Mouse (Mus musculus): Measurements from ENCODE around the gene Tead4. TPM values are rescaled to one million over a fixed set of nuclear protein-coding genes. Genes with fewer than 3 reads are reported as not detected.

Gene Tead4
- polyA plus RNA-seq, 1 experiment from 2014 or later = 5.5 TPM

- Histone ChIP-seq H3K4me1 (replicated peaks; ENCODE audit: control insufficient read depth, insufficient read depth, low read length) (no peaks in the 10 kb centered on the region), H3K9me3 (ENCODE audit: control insufficient read depth, low read length) (no peaks in the 10 kb centered on the region), H3K9ac (ENCODE audit: low read length) (no peak overlapping the region), H3K4me3 (ENCODE audit: low read length) (no peak overlapping the region), H3K36me3 (ENCODE audit: control insufficient read depth, insufficient read depth, low read length) (no peaks in the 10 kb centered on the region), H3K27me3 (ENCODE audit: control insufficient read depth, insufficient read depth, low read depth, low read length) (no peaks in the 10 kb centered on the region), H3K4me2 (ENCODE audit: low read depth, low read length) (no peak overlapping the region), H3K27ac (ENCODE audit: low read length) (no peak overlapping the region)
- 83% methylated on average over 1 of the region's 1 CpGs for WGBS
- ATAC-seq (ENCODE audit: low read depth) = no peak
These were observed 39.1 kb downstream of the Tead4 start for GRCm38 (mm10) chr6:128261486-128261885.

- 81% methylated on average over 3 of the region's 3 CpGs for WGBS
These were observed 41.4 kb downstream of the Tead4 start for GRCm38 (mm10) chr6:128259252-128259651.

GRCm38 (mm10) chr6:128255941-128256340 lies 44.7 kb downstream of the Tead4 start:
- Histone ChIP-seq H3K4me2 (ENCODE audit: low read depth, low read length) (no peak overlapping the region), H3K36me3 (ENCODE audit: control insufficient read depth, insufficient read depth, low read length) (no peaks in the 10 kb centered on the region), H3K9me3 (ENCODE audit: control insufficient read depth, low read length) (no peaks in the 10 kb centered on the region), H3K4me3 (ENCODE audit: low read length) (no peak overlapping the region), H3K9ac (ENCODE audit: low read length) (no peak overlapping the region), H3K4me1 (replicated peaks; ENCODE audit: control insufficient read depth, insufficient read depth, low read length) (peaks cover 4% of the 10 kb centered on the region), H3K27me3 (ENCODE audit: control insufficient read depth, insufficient read depth, low read depth, low read length) (no peaks in the 10 kb centered on the region), H3K27ac (ENCODE audit: low read length) (no peak overlapping the region)
- 48% methylated on average over 2 of the region's 2 CpGs for WGBS
- ATAC-seq (ENCODE audit: low read depth) = peak; percentile 34; the same call in 1 of the 2 replicates

More at GRCm38 (mm10) chr6:128259252-128259651, 41.4 kb downstream of the Tead4 start:
- Histone ChIP-seq H3K4me2 (ENCODE audit: low read depth, low read length) (no peak overlapping the region), H3K9ac (ENCODE audit: low read length) (no peak overlapping the region), H3K36me3 (ENCODE audit: control insufficient read depth, insufficient read depth, low read length) (no peaks in the 10 kb centered on the region), H3K27ac (ENCODE audit: low read length) (no peak overlapping the region), H3K4me1 (replicated peaks; ENCODE audit: control insufficient read depth, insufficient read depth, low read length) (peaks cover 4% of the 10 kb centered on the region), H3K4me3 (ENCODE audit: low read length) (no peak overlapping the region), H3K27me3 (ENCODE audit: control insufficient read depth, insufficient read depth, low read depth, low read length) (no peaks in the 10 kb centered on the region), H3K9me3 (ENCODE audit: control insufficient read depth, low read length) (no peaks in the 10 kb centered on the region)
- ATAC-seq (ENCODE audit: low read depth) = no peak

GRCm38 (mm10) chr6:128255292-128255691 lies 45.3 kb downstream of the Tead4 start:
- Histone ChIP-seq H3K36me3 (ENCODE audit: control insufficient read depth, insufficient read depth, low read length) (no peaks in the 10 kb centered on the region), H3K4me3 (ENCODE audit: low read length) (no peak overlapping the region), H3K27me3 (ENCODE audit: control insufficient read depth, insufficient read depth, low read depth, low read length) (no peaks in the 10 kb centered on the region), H3K9ac (ENCODE audit: low read length) (no peak overlapping the region), H3K9me3 (ENCODE audit: control insufficient read depth, low read length) (no peaks in the 10 kb centered on the region), H3K27ac (ENCODE audit: low read length) (no peak overlapping the region), H3K4me2 (ENCODE audit: low read depth, low read length) (no peak overlapping the region), H3K4me1 (replicated peaks; ENCODE audit: control insufficient read depth, insufficient read depth, low read length) (peaks cover 4% of the 10 kb centered on the region)
- 65% methylated on average over 4 of the region's 4 CpGs for WGBS
- peak; percentile 76 for ATAC-seq (ENCODE audit: low read depth)

GRCm38 (mm10) chr6:128254551-128254950 lies 46.1 kb downstream of the Tead4 start:
- no peak overlapping the region for H3K9ac ChIP-seq (ENCODE audit: low read length)
- ATAC-seq (ENCODE audit: low read depth) = no peak
- no peaks in the 10 kb centered on the region for H3K9me3 ChIP-seq (ENCODE audit: control insufficient read depth, low read length)
- H3K4me1 ChIP-seq (replicated peaks; ENCODE audit: control insufficient read depth, insufficient read depth, low read length) = peaks cover 4% of the 10 kb centered on the region
- H3K27ac ChIP-seq (ENCODE audit: low read length) = no peak overlapping the region
- H3K27me3 ChIP-seq (ENCODE audit: control insufficient read depth, insufficient read depth, low read depth, low read length) = no peaks in the 10 kb centered on the region
- no peak overlapping the region for H3K4me2 ChIP-seq (ENCODE audit: low read depth, low read length)
- no peak overlapping the region for H3K4me3 ChIP-seq (ENCODE audit: low read length)
- WGBS = 61% methylated on average over 4 of the region's 4 CpGs
- H3K36me3 ChIP-seq (ENCODE audit: control insufficient read depth, insufficient read depth, low read length) = no peaks in the 10 kb centered on the region; the same call in 1 of the 2 replicates

GRCm38 (mm10) chr6:128253111-128253510 lies 47.5 kb downstream of the Tead4 start:
- Histone ChIP-seq H3K4me2 (ENCODE audit: low read depth, low read length) (no peak overlapping the region), H3K36me3 (ENCODE audit: control insufficient read depth, insufficient read depth, low read length) (no peaks in the 10 kb centered on the region; the same call in 1 of the 2 replicates), H3K9me3 (ENCODE audit: control insufficient read depth, low read length) (no peaks in the 10 kb centered on the region), H3K4me1 (replicated peaks; ENCODE audit: control insufficient read depth, insufficient read depth, low read length) (peaks cover 4% of the 10 kb centered on the region), H3K27ac (ENCODE audit: low read length) (no peak overlapping the region), H3K9ac (ENCODE audit: low read length) (no peak overlapping the region), H3K27me3 (ENCODE audit: control insufficient read depth, insufficient read depth, low read depth, low read length) (no peaks in the 10 kb centered on the region), H3K4me3 (ENCODE audit: low read length) (no peak overlapping the region)
- WGBS = 69% methylated on average over 2 of the region's 2 CpGs
- no peak for ATAC-seq (ENCODE audit: low read depth)

GRCm38 (mm10) chr6:128250596-128250995 lies 50.0 kb downstream of the Tead4 start:
- Histone ChIP-seq H3K9me3 (ENCODE audit: control insufficient read depth, low read length) (no peaks in the 10 kb centered on the region), H3K9ac (ENCODE audit: low read length) (no peak overlapping the region), H3K27ac (ENCODE audit: low read length) (no peak overlapping the region), H3K4me3 (ENCODE audit: low read length) (no peak overlapping the region), H3K4me2 (ENCODE audit: low read depth, low read length) (no peak overlapping the region), H3K27me3 (ENCODE audit: control insufficient read depth, insufficient read depth, low read depth, low read length) (no peaks in the 10 kb centered on the region), H3K4me1 (replicated peaks; ENCODE audit: control insufficient read depth, insufficient read depth, low read length) (peaks cover 3% of the 10 kb centered on the region), H3K36me3 (ENCODE audit: control insufficient read depth, insufficient read depth, low read length) (no peaks in the 10 kb centered on the region; the same call in 1 of the 2 replicates)
- ATAC-seq (ENCODE audit: low read depth) = no peak
- 75% methylated on average over 5 of the region's 5 CpGs for WGBS

- H3K27ac ChIP-seq (ENCODE audit: low read length) = no peak overlapping the region
- no peak overlapping the region for H3K9ac ChIP-seq (ENCODE audit: low read length)
- ATAC-seq (ENCODE audit: low read depth) = peak; percentile 70
- H3K9me3 ChIP-seq (ENCODE audit: control insufficient read depth, low read length) = no peaks in the 10 kb centered on the region
- no peak overlapping the region for H3K4me2 ChIP-seq (ENCODE audit: low read depth, low read length)
- no peaks in the 10 kb centered on the region for H3K36me3 ChIP-seq (ENCODE audit: control insufficient read depth, insufficient read depth, low read length)
- H3K4me3 ChIP-seq (ENCODE audit: low read length) = no peak overlapping the region
- WGBS = 47% methylated on average over 2 of the region's 2 CpGs
- H3K27me3 ChIP-seq (ENCODE audit: control insufficient read depth, insufficient read depth, low read depth, low read length) = no peaks in the 10 kb centered on the region
- H3K4me1 ChIP-seq (replicated peaks; ENCODE audit: control insufficient read depth, insufficient read depth, low read length) = no peaks in the 10 kb centered on the region
These were observed 63.4 kb downstream of the Tead4 start for GRCm38 (mm10) chr6:128237102-128237763.

GRCm38 (mm10) chr6:128236581-128236980 lies 64.0 kb downstream of the Tead4 start:
- no peaks in the 10 kb centered on the region for H3K36me3 ChIP-seq (ENCODE audit: control insufficient read depth, insufficient read depth, low read length)
- no peak overlapping the region for H3K9ac ChIP-seq (ENCODE audit: low read length)
- WGBS = 66% methylated on average over 9 of the region's 9 CpGs
- no peak overlapping the region for H3K4me3 ChIP-seq (ENCODE audit: low read length)
- H3K27me3 ChIP-seq (ENCODE audit: control insufficient read depth, insufficient read depth, low read depth, low read length) = no peaks in the 10 kb centered on the region
- no peaks in the 10 kb centered on the region for H3K4me1 ChIP-seq (replicated peaks; ENCODE audit: control insufficient read depth, insufficient read depth, low read length)
- H3K27ac ChIP-seq (ENCODE audit: low read length) = no peak overlapping the region
- no peak overlapping the region for H3K4me2 ChIP-seq (ENCODE audit: low read depth, low read length)
- ATAC-seq (ENCODE audit: low read depth) = no peak
- no peaks in the 10 kb centered on the region for H3K9me3 ChIP-seq (ENCODE audit: control insufficient read depth, low read length)
